Mouse (Mus musculus) E14TG2a.4 (cell line): ENCODE measurements around the gene Hcn3.

Source experiments
- CTCF ChIP-seq: conservative IDR thresholded peaks from 2 replicates; pipeline ENCODE4 v1.5.1; 2014; ENCODE audit warnings: low read length
- NANOG ChIP-seq: IDR thresholded peaks from 2 replicates; pipeline ENCODE4 v1.6.1; 2014; ENCODE audit warnings: borderline replicate concordance, low read length, mixed read lengths
- POU5F1 ChIP-seq: IDR thresholded peaks from 2 replicates; pipeline ENCODE4 v1.6.1; 2014; ENCODE audit warnings: low read length, borderline replicate concordance

DNA sequence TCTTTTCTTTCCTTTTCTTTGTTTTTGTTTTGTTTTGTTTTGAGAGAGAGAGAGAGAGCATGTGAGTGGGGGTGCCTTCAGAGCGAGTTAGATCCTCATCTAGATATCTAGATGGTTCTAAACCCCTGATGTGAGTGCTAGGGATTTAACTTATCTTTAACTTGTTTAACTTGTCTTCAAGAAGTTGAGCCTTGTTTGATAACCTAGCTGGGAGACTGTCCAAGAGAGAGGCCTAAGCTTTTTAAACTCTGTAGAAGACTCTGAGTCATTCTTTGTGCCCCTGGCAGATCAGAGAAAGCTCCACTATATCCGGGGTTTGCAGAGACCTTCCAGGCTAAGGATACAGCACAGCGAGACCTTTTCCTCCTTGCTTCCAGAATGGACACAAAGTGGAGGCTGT lies 52.5 kb downstream of the Hcn3 start:
- TF ChIP-seq CTCF (no peak), POU5F1 (no peak), NANOG (no peak)
